Mouse (Mus musculus): ENCODE results near the gene Supt7l. TPM values are rescaled to one million over a fixed set of nuclear protein-coding genes. Genes with fewer than 3 reads are reported as not detected.
A peak's percentile ranks its signal among the peaks of the same experiment; 100 is the strongest.
"Not testable (repeated sequence)": the region's sequence is repeated elsewhere in the genome, so short reads cannot be mapped to it uniquely, and the experiment has no call there.

Gene Supt7l
- polyA plus RNA-seq (2016; fragmentation: Nextera tagmentation; extraction: Ambion mirVana): 29.3 and 29.6 TPM in 2 replicates

DNA sequence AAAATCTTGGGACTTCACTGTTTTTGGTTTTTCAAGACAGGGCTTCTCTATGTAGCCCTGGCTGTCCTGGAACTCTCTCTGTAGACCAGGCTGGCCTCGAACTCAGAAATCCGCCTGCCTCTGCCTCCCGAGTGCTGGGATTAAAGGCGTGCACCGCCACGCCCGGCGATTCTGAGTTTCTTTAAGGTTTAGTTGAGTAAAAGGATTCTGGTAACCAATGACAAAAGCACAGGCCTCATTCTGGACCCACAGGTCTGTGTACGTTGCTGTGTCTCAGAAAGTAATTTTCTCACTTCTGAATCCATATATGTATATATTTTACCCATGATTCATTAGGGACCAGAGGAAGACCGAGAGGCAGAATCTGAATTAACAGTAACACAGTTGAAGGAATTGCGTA is at the start of gene Supt7l:
Gene Supt7l, minus strand, starts transcription at position 101 of the 400 bp plus-strand sequence.
- H3K36me3 ChIP-seq (replicated peaks): peaks cover 46% of the 10 kb centered on the region
- H3K27me3 ChIP-seq (replicated peaks; ENCODE audit: low read depth, poor library complexity, severe bottlenecking); DNase-seq (ENCODE audit: low spot score); H3K9me3 ChIP-seq: not testable (repeated sequence)
- peaks cover 20% of the 10 kb centered on the region for H3K4me1 ChIP-seq
- peak within 1 kb of the TSS; percentile 99 for H3K4me3 ChIP-seq
- 82% methylated on average over 11 of the region's 11 CpGs for WGBS
- peak within 1 kb of the TSS; percentile 93 for H3K27ac ChIP-seq (replicated peaks)

DNA sequence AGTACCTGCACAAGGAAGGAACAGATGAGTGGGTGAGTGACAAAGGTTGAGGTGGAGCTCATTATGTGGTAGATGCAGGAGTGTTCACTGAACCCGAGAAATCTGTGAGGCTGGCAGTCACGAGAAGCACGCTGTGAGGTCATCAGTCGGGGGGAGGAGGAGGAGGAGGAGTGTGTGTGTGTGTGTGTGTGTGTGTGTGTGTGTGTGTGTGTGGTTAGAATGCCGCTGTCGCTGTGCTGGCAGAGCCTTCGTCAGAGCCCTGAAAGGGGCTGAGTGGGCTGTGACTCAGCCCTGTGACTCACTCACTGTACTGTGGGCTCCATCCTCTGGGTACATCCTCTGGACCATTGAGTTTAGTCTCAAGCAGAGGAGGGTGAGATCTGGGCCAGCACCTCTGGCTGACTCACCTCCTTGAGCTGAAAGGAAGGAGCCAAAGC is 49.0 kb upstream of the Supt7l start:
- Histone ChIP-seq H3K27me3 (replicated peaks; ENCODE audit: low read depth, poor library complexity, severe bottlenecking) (no peaks in the 10 kb centered on the region; the same call in 1 of the 2 replicates), H3K27ac (replicated peaks) (no peak overlapping the region), H3K36me3 (replicated peaks) (no peaks in the 10 kb centered on the region), H3K4me3 (no peak overlapping the region), H3K9me3 (no peaks in the 10 kb centered on the region), H3K4me1 (peaks cover 7% of the 10 kb centered on the region)
- no peak for DNase-seq (ENCODE audit: low spot score)
- WGBS: 91% methylated on average over 7 of the region's 7 CpGs

DNA sequence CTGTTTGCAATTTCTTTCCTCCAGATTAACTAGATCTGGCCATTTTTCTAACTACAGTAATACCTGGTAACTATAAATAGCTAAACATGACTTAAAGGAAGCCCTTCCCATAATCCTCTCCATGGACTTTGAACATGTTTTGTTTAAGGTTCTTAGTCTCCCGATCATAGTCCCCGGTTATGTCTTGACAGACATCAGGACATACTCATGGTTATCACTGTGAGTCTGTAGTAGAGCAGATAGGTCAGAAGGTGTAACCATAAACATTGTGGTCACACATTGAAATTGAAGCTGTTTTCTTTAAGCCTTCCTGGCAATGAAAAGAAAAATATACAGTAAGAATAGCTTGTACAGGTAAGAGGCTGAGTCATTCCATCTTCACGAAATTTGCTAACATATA is 46.1 kb upstream of the Supt7l start:
- no peak for DNase-seq (ENCODE audit: low spot score)
- no peaks in the 10 kb centered on the region; the same call in 1 of the 2 replicates for H3K27me3 ChIP-seq (replicated peaks; ENCODE audit: low read depth, poor library complexity, severe bottlenecking)
- WGBS: 91% methylated on average over 3 of the region's 3 CpGs
- H3K4me3 ChIP-seq: no peak overlapping the region
- no peak overlapping the region for H3K27ac ChIP-seq (replicated peaks)
- peaks cover 17% of the 10 kb centered on the region for H3K4me1 ChIP-seq
- peaks cover 5% of the 10 kb centered on the region; the same call in 1 of the 2 replicates for H3K36me3 ChIP-seq (replicated peaks)
- no peaks in the 10 kb centered on the region for H3K9me3 ChIP-seq

DNA sequence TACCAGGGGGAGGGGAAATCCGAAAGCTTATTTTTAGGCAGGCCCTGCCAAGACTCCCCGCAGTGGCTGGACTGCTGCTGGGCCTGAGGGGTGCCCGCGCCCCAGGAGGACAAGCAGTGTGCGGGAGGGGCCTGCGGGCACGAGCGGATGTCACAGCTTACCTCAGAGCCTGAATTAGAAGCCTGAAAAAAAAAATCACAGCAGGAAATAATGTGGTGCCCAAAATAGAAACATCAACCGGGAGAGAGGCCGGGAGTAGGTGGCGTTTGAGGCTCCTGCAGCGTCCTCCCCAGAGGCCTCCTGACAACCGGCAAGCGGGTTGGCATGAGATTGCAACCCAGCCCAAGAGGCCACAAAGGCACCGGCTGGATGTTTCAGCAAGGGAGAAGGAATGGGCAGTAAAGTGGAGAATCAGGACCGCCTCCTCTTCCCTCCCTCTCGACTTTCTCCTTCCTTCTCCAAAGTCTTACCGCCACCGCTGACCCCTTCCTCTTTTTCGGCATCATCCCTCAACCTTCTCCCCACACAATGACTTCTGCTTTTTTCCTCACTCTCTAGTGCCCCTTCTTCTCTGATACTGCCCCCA is 43.5 kb upstream of the Supt7l start:
- Histone ChIP-seq H3K9me3 (no peaks in the 10 kb centered on the region), H3K36me3 (replicated peaks) (peaks cover 7% of the 10 kb centered on the region; the same call in 1 of the 2 replicates), H3K27me3 (replicated peaks; ENCODE audit: low read depth, poor library complexity, severe bottlenecking) (no peaks in the 10 kb centered on the region; the same call in 1 of the 2 replicates), H3K4me3 (peak overlapping the region; percentile 29), H3K27ac (replicated peaks) (peak overlapping the region; percentile 49), H3K4me1 (peaks cover 12% of the 10 kb centered on the region)
- WGBS: 13% methylated on average over 20 of the region's 20 CpGs
- no peak for DNase-seq (ENCODE audit: low spot score)

DNA sequence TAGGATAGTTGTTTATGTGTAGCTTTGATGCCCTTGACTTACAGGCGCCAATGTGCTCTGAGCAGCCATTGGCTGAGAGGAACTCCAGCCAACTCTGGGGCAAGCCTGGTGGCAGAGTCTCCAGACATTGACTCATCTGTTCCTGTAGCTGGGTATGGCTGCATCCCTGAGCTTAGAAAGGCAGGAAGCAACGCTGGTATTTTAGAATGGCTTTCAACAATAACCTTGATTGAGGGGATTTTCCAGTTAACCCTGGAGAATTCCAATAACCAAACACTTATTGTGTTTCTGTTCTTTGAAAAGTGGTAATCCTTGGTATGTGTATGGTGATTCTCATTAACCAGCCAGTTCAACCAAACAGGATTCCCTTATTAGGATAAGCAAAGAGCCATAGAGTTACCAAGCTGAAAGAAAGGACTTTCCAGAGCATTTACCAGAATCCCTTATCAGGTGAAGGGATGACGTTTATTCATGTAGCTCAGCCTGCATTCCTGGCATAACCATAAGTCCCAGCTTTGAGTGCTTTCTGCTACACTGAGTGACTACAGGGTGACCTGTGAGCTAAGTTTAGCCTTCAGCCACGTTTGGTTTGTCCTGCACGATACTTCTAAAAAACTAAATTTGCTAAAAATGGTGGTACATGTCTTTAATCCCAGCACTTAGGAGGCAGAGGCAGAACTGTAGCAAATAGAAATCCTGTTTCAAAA is 40.5 kb upstream of the Supt7l start:
- no peaks in the 10 kb centered on the region for H3K9me3 ChIP-seq
- peaks cover 16% of the 10 kb centered on the region for H3K4me1 ChIP-seq
- no peak for DNase-seq (ENCODE audit: low spot score)
- no peak overlapping the region for H3K27ac ChIP-seq (replicated peaks)
- H3K27me3 ChIP-seq (replicated peaks; ENCODE audit: low read depth, poor library complexity, severe bottlenecking): no peaks in the 10 kb centered on the region; the same call in 1 of the 2 replicates
- WGBS: 82% methylated on average over 5 of the region's 5 CpGs
- H3K4me3 ChIP-seq: no peak overlapping the region
- peaks cover 14% of the 10 kb centered on the region for H3K36me3 ChIP-seq (replicated peaks)

DNA sequence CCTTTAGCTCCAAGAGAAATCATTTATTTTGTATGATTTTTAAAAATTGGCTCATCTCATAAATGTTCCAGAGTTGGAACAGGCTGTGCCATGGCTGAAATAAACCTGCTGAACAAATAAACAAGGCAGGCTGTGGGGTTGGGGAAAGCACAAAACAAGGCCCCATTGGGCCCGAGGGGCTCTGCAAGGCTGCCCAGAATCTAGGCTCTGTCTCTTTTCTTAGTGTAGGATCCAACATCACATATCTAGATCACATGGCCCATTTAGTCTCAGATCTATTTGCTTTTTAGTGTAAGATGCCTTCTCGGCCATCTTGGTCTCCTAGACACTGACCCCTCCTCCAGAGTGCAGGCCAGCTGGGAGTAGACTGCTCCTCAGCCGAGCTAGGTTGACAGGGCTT is 38.9 kb upstream of the Supt7l start:
- Histone ChIP-seq H3K36me3 (replicated peaks) (peaks cover 25% of the 10 kb centered on the region), H3K9me3 (no peaks in the 10 kb centered on the region), H3K27ac (replicated peaks) (no peak overlapping the region), H3K4me1 (peaks cover 13% of the 10 kb centered on the region), H3K27me3 (replicated peaks; ENCODE audit: low read depth, poor library complexity, severe bottlenecking) (no peaks in the 10 kb centered on the region; the same call in 1 of the 2 replicates), H3K4me3 (no peak overlapping the region)
- no peak for DNase-seq (ENCODE audit: low spot score)
- 65% methylated on average over 3 of the region's 3 CpGs for WGBS

DNA sequence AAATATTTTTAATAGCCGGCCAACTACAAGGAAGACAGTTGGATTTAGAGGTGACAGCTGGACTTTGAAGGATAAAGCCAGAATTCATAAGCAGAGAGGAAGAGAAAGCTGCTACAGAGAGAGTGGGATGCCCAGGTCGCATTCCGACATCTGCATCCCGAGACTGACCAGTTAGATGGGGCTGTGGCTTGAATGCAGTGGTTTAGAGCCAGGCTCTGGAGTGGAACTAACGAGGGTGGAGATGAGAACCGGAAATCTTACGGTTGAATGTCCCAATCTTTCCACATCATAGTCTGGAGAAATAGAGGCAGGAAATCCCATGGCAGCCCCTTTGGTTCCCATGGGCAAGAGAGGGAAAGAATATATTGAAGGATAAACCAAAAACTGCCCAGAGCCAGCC is 38.4 kb upstream of the Supt7l start:
- H3K9me3 ChIP-seq: no peaks in the 10 kb centered on the region
- no peaks in the 10 kb centered on the region for H3K27me3 ChIP-seq (replicated peaks; ENCODE audit: low read depth, poor library complexity, severe bottlenecking)
- H3K36me3 ChIP-seq (replicated peaks): peaks cover 26% of the 10 kb centered on the region
- H3K4me3 ChIP-seq: no peak overlapping the region
- no peak overlapping the region for H3K27ac ChIP-seq (replicated peaks)
- DNase-seq (ENCODE audit: low spot score): no peak
- peaks cover 9% of the 10 kb centered on the region for H3K4me1 ChIP-seq
- 83% methylated on average over 7 of the region's 7 CpGs for WGBS

DNA sequence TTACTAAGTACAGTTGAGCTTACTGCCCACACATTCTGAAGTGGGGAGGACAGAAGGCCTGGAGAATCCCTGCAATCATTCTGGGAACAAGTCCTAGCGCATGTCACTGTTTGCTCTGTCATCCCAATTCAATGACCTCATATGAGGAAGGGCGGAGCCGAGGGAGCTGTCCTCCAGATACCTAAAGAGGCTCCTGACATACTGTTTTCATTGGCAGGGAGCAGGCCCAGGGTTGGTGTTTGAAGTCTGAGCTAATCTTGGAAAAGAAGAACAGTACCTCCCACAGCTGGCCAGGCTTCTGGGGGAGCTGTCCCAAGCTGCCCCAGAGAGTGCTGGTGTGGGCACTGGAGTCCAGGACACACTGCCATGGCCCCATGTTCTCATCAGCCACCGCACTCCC is 37.4 kb upstream of the Supt7l start:
- no peak overlapping the region for H3K4me3 ChIP-seq
- 91% methylated on average over 4 of the region's 4 CpGs for WGBS
- DNase-seq (ENCODE audit: low spot score): no peak

DNA sequence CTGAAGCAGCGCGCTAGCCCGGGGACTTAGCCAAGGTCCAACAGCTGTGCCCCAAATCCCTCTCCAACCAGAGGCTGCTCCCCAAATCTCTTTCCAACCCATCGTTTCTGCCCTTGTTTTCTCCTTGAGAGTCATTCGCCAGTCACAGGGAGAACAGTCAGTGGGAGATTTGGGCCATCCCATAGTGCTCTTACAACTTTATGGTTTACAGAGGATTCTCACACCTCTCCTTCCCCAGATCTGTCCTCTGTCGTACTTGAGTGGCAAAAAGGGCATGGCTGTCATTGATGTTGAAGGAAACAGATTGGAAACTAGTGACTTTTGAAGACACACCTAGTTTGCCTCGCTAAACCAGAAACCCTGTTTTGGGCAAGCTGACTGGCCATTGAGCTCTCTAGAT is 36.3 kb upstream of the Supt7l start:
- H3K4me1 ChIP-seq: peaks cover 4% of the 10 kb centered on the region; the same call in 1 of the 2 replicates
- H3K27me3 ChIP-seq (replicated peaks; ENCODE audit: low read depth, poor library complexity, severe bottlenecking): no peaks in the 10 kb centered on the region
- no peak for DNase-seq (ENCODE audit: low spot score)
- H3K27ac ChIP-seq (replicated peaks): no peak overlapping the region
- H3K4me3 ChIP-seq: no peak overlapping the region
- H3K36me3 ChIP-seq (replicated peaks): peaks cover 39% of the 10 kb centered on the region
- no peaks in the 10 kb centered on the region for H3K9me3 ChIP-seq
- 51% methylated on average over 7 of the region's 7 CpGs for WGBS

More for the DNA sequence above, 37.4 kb upstream of the Supt7l start:
- Histone ChIP-seq H3K27me3 (replicated peaks; ENCODE audit: low read depth, poor library complexity, severe bottlenecking) (no peaks in the 10 kb centered on the region), H3K36me3 (replicated peaks) (peaks cover 33% of the 10 kb centered on the region), H3K27ac (replicated peaks) (no peak overlapping the region), H3K9me3 (no peaks in the 10 kb centered on the region), H3K4me1 (peaks cover 4% of the 10 kb centered on the region; the same call in 1 of the 2 replicates)

DNA sequence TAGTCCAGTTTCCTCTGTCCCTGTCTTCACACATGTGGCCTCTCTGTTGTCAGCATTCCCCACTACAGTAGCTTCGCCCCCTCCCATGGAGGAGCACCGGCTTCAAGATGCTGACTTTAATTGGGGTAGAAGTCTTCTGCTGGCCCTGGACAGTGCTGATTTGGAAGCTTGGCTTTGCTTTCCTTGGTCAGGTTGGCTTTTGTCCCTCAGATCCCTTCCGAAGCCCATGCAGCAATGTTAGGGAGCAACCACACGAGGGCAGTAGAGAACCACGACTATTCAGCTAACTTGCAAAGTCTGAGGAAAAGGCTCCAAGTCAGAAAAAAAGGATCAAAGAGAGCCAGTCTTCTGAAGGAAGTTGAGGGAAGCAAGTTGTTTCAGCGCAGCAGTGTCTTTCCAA is 35.9 kb upstream of the Supt7l start:
- WGBS: 9% methylated on average over 6 of the region's 6 CpGs

DNA sequence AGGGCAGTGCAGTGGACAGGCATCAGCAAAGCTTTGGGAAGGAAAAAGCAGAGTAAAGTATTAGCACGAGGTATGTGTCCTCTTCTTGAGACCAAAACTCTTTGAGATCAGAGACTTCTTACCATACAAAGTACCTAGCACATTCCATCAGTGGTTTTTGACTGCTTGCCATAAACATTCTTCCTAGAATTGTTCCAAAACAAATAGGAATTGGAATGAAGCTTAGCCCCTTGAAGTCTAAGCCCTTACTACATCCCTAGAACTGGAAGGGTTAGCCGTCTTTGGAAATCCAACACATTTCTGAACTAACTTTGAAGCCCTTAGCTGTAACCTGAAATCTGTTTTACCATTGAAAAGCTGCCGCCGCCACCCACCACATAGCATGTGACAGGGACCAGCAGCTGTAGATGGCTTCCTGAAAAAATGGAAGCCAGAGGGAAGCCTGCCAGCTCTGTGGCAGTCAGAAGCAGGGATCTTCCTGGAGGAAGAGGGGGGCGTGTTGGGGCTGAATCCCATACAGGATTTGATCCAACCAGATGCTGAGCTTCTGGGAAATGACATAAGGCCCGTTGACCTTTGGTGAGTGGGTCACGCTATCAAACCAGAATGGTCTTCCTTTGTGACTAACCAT is 34.5 kb upstream of the Supt7l start:
- DNase-seq (ENCODE audit: low spot score): no peak
- H3K27me3 ChIP-seq (replicated peaks; ENCODE audit: low read depth, poor library complexity, severe bottlenecking): no peaks in the 10 kb centered on the region
- no peaks in the 10 kb centered on the region for H3K9me3 ChIP-seq
- peaks cover 4% of the 10 kb centered on the region; the same call in 1 of the 2 replicates for H3K4me1 ChIP-seq
- H3K27ac ChIP-seq (replicated peaks): no peak overlapping the region
- no peak overlapping the region for H3K4me3 ChIP-seq
- WGBS: 90% methylated on average over 7 of the region's 7 CpGs
- H3K36me3 ChIP-seq (replicated peaks): peaks cover 46% of the 10 kb centered on the region

More for the DNA sequence above, 35.9 kb upstream of the Supt7l start:
- Histone ChIP-seq H3K36me3 (replicated peaks) (peaks cover 39% of the 10 kb centered on the region), H3K27ac (replicated peaks) (no peak overlapping the region), H3K9me3 (no peaks in the 10 kb centered on the region), H3K27me3 (replicated peaks; ENCODE audit: low read depth, poor library complexity, severe bottlenecking) (no peaks in the 10 kb centered on the region), H3K4me1 (peaks cover 4% of the 10 kb centered on the region; the same call in 1 of the 2 replicates), H3K4me3 (no peak overlapping the region)
- DNase-seq (ENCODE audit: low spot score): peak; percentile 80

DNA sequence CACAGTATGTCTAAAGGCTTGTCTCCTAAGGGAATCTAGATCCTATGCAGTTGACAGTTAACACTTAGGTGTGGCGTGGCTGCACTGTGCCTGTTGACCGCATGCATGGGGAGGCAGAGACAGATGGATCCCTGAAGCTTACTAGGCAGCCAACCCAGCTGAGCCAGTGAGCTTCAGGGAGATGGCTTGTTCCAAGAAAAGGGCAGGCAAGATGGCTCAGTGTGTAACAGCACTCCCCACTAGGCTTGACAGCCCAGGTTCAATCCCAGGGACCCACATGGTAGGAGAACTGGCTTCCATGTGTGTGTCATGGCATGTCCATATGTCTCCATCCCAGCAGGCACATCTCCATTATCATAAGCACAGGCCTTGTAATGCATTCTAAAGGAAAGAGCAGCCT is 32.7 kb upstream of the Supt7l start:
- H3K36me3 ChIP-seq (replicated peaks): peaks cover 64% of the 10 kb centered on the region
- no peak for DNase-seq (ENCODE audit: low spot score)
- 96% methylated on average over 2 of the region's 2 CpGs for WGBS

More for the DNA sequence above, 32.7 kb upstream of the Supt7l start:
- Histone ChIP-seq H3K4me3 (no peak overlapping the region), H3K4me1 (peaks cover 4% of the 10 kb centered on the region; the same call in 1 of the 2 replicates), H3K9me3 (no peaks in the 10 kb centered on the region), H3K27ac (replicated peaks) (no peak overlapping the region), H3K27me3 (replicated peaks; ENCODE audit: low read depth, poor library complexity, severe bottlenecking) (no peaks in the 10 kb centered on the region)
